Mouse (Mus musculus) Muller cell, postnatal 12 days (primary cell): ENCODE results near the gene Gif.

Experiments used
- DNase-seq: peaks from one replicate; pipeline ENCODE4 v3.0.0-alpha.2; 2015; ENCODE audit errors: inconsistent ontology term

The Gif gene

GRCm38 (mm10) chr19:11747298-11747697 lies at the start of gene Gif:
Gene Gif (plus strand): TSS chr19:11747554.
- DNase-seq = no peak

GRCm38 (mm10) chr19:11698342-11698741 lies 49.0 kb upstream of the Gif start:
- DNase-seq = no peak

GRCm38 (mm10) chr19:11712451-11712850 lies 34.9 kb upstream of the Gif start:
- DNase-seq = no peak

GRCm38 (mm10) chr19:11720071-11720470 lies 27.3 kb upstream of the Gif start:
- DNase-seq = no peak

- no peak for DNase-seq
Observed at GRCm38 (mm10) chr19:11723870-11724269, 23.5 kb upstream of the Gif start.

GRCm38 (mm10) chr19:11724275-11724674 lies 23.1 kb upstream of the Gif start:
- no peak for DNase-seq

- no peak for DNase-seq
Observed at GRCm38 (mm10) chr19:11725915-11726314, 21.4 kb upstream of the Gif start.

GRCm38 (mm10) chr19:11727304-11727703 lies 20.1 kb upstream of the Gif start:
- DNase-seq = no peak

- no peak for DNase-seq
Observed at GRCm38 (mm10) chr19:11730278-11730677, 17.1 kb upstream of the Gif start.

GRCm38 (mm10) chr19:11736455-11736854 lies 10.9 kb upstream of the Gif start:
- DNase-seq = no peak

- DNase-seq = no peak
Observed at GRCm38 (mm10) chr19:11745680-11746079, 1.7 kb upstream of the Gif start.

- no peak for DNase-seq
Observed at GRCm38 (mm10) chr19:11765059-11765458, 17.7 kb downstream of the Gif start.

- no peak for DNase-seq
Observed at GRCm38 (mm10) chr19:11766413-11766812, 19.1 kb downstream of the Gif start.

- peak; percentile 21 for DNase-seq
Observed at GRCm38 (mm10) chr19:11768163-11768562, 20.8 kb downstream of the Gif start.

GRCm38 (mm10) chr19:11769257-11769920 lies 22.0 kb downstream of the Gif start:
- no peak for DNase-seq

- DNase-seq = peak; percentile 85
Observed at GRCm38 (mm10) chr19:11770205-11770892, 23.0 kb downstream of the Gif start, which contains the start of gene Mrpl16. Gene Mrpl16 (plus strand): TSS chr19:11770391.

- DNase-seq = peak; percentile 24
Observed at GRCm38 (mm10) chr19:11777191-11777865, 30.0 kb downstream of the Gif start.

- DNase-seq = no peak
Observed at GRCm38 (mm10) chr19:11785409-11786154, 38.2 kb downstream of the Gif start.

GRCm38 (mm10) chr19:11787826-11788225 lies 40.5 kb downstream of the Gif start:
- DNase-seq = no peak

- no peak for DNase-seq
Observed at GRCm38 (mm10) chr19:11788876-11789275, 41.5 kb downstream of the Gif start.

GRCm38 (mm10) chr19:11791825-11792224 lies 44.5 kb downstream of the Gif start:
- DNase-seq = no peak

- no peak for DNase-seq
Observed at GRCm38 (mm10) chr19:11793741-11794359, 46.5 kb downstream of the Gif start.
